Mouse (Mus musculus): ENCODE results near the gene Nrl. TPM values are rescaled to one million over a fixed set of nuclear protein-coding genes. Genes with fewer than 3 reads are reported as not detected.

Gene Nrl
- not detected in 2 replicates for polyA plus RNA-seq (2015; fragmentation: Nextera tagmentation; extraction: Ambion mirVana)

DNA sequence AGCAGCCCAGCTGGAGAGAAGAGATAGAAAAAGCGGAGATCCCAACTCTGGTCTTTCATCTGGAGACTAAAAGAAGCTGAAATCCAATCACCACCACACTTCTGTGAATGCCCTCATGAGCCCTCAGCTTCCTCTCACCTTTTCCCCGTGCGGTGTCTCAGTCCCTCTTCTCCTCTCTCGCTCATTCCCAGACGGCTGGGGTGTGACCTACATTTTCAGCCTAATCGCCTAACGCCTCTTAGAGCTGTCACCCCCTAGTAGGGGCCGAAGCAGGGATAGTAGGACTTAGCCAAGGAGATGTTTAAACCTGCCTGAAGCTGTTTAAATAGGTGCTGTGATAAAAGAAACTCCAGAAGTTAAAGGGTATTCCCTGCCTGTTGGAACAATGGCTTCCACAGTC lies at the start of gene Nrl:
Gene Nrl (minus strand): TSS at position 197 of the 400 bp plus-strand sequence.
- Histone ChIP-seq H3K4me1 (replicated peaks) (peaks cover 13% of the 10 kb centered on the region), H3K4me3 (replicated peaks) (no peak within 1 kb of the TSS), H3K9ac (no peak within 1 kb of the TSS), H3K27ac (replicated peaks) (no peak within 1 kb of the TSS), H3K36me3 (replicated peaks) (no peaks in the 10 kb centered on the region), H3K27me3 (peaks cover 80% of the 10 kb centered on the region), H3K4me2 (no peak within 1 kb of the TSS), H3K9me3 (replicated peaks) (no peaks in the 10 kb centered on the region)
- no peak for ATAC-seq (ENCODE audit: insufficient read depth)
- WGBS (ENCODE audit: insufficient replicate concordance) = 20% methylated on average over 8 of the region's 8 CpGs

DNA sequence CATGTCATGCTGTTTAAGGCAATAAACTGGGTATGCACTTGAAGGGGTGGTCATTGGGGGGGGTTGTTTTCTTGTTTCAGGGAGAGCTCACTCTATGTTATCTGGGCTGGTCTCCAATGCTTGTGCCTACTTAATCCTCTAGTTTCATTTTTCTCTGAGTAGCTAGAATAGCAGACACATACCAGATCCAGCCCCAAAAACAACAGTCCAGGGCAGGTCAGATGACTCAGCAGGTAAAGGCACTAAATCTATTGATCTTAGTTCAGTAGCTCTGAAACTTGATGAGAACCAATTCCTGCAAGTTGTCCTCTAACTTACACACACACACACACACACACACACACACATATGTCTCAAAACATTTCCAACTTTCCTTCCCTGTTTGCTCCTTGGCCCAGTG lies 47.0 kb upstream of the Nrl start:
- Histone ChIP-seq H3K27me3 (no peaks in the 10 kb centered on the region), H3K36me3 (replicated peaks) (peaks cover 40% of the 10 kb centered on the region), H3K4me1 (replicated peaks) (peaks cover 32% of the 10 kb centered on the region), H3K4me3 (replicated peaks) (no peak overlapping the region), H3K4me2 (no peak overlapping the region), H3K9me3 (replicated peaks) (no peaks in the 10 kb centered on the region), H3K27ac (replicated peaks) (peak overlapping the region; percentile 29; the same call in 1 of the 2 replicates), H3K9ac (no peak overlapping the region; the same call in 1 of the 2 replicates)
- ATAC-seq (ENCODE audit: insufficient read depth) = no peak

DNA sequence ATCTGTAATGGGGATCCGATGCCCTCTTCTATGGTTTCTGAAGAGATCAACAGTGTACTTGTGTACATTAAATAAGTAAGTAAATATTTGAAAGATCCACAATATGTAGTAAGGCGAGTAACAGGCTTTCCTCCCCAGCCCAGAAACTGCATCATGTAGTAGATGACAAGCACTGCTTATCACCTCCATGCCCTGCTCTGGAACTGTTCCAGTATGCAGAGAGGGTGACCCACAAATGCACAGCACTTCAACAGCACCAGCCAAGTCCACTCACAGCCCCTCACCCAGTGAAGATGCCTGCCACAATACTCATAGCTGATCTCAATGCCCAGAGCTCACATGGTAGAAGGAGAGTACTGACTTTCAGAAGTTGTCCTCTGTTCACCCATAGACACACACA lies 45.8 kb upstream of the Nrl start:
- no peak for ATAC-seq (ENCODE audit: insufficient read depth)
- Histone ChIP-seq H3K36me3 (replicated peaks) (peaks cover 52% of the 10 kb centered on the region), H3K27ac (replicated peaks) (no peak overlapping the region)

GRCm38 (mm10) chr14:55567496-55567895 lies 42.7 kb upstream of the Nrl start:
- H3K27ac ChIP-seq (replicated peaks) = no peak overlapping the region
- H3K4me2 ChIP-seq = no peak overlapping the region
- H3K36me3 ChIP-seq (replicated peaks) = peaks cover 83% of the 10 kb centered on the region
- H3K4me1 ChIP-seq (replicated peaks) = peaks cover 24% of the 10 kb centered on the region
- H3K4me3 ChIP-seq (replicated peaks) = no peak overlapping the region
- H3K27me3 ChIP-seq = no peaks in the 10 kb centered on the region
- no peaks in the 10 kb centered on the region for H3K9me3 ChIP-seq (replicated peaks)
- 82% methylated on average over 3 of the region's 3 CpGs for WGBS (ENCODE audit: insufficient replicate concordance)
- no peak overlapping the region for H3K9ac ChIP-seq
- no peak for ATAC-seq (ENCODE audit: insufficient read depth)

More for the DNA sequence above, 45.8 kb upstream of the Nrl start:
- H3K4me1 ChIP-seq (replicated peaks) = peaks cover 22% of the 10 kb centered on the region
- no peak overlapping the region for H3K9ac ChIP-seq
- no peaks in the 10 kb centered on the region for H3K27me3 ChIP-seq
- H3K4me3 ChIP-seq (replicated peaks) = no peak overlapping the region
- H3K9me3 ChIP-seq (replicated peaks) = no peaks in the 10 kb centered on the region
- no peak overlapping the region for H3K4me2 ChIP-seq
- WGBS (ENCODE audit: insufficient replicate concordance) = 73% methylated on average over 2 of the region's 2 CpGs

DNA sequence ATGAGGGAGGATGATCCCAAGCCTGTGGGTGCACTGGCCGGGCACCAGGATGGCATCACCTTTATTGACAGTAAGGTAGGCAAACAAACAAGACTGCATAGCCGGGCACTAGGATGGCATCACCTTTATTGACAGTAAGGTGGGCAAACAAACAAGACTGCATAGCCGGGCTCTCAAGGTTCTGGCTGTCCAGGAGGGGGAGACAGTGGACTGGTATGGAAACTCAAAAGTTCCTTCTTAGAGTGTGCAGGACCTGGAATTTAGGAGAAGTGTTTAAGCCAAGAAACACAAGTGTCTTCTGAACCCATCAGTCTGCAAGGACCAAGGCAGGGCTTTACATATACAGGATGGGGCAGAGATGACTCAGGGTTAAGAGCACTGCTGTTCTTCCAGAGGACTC lies 41.0 kb upstream of the Nrl start:
- Histone ChIP-seq H3K9ac (no peak overlapping the region), H3K4me3 (replicated peaks) (no peak overlapping the region), H3K36me3 (replicated peaks) (peaks cover 95% of the 10 kb centered on the region), H3K9me3 (replicated peaks) (no peaks in the 10 kb centered on the region), H3K4me1 (replicated peaks) (peaks cover 27% of the 10 kb centered on the region), H3K4me2 (no peak overlapping the region), H3K27ac (replicated peaks) (no peak overlapping the region), H3K27me3 (no peaks in the 10 kb centered on the region)
- ATAC-seq (ENCODE audit: insufficient read depth) = no peak
- 70% methylated on average over 3 of the region's 3 CpGs for WGBS (ENCODE audit: insufficient replicate concordance)

DNA sequence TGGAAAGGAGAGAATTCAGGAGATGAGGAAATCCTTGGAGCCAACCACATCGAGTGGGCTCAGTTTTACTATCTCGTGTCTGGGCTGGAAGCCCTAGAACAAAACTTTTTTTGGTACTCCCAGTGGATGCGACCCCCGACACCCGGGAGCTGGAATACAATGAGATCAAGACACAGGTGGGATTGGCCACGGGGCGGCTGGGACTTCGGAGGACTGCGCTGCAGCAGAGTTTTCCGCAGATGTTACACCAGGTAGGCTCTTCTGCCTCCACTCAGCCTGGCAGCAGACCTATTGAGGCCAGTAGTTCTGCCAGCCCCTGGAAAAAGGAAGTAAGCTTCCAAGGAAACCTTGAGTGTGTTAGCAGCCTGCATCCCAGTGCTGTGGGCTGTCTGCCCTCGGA lies 38.5 kb upstream of the Nrl start:
- peaks cover 71% of the 10 kb centered on the region for H3K36me3 ChIP-seq (replicated peaks)
- H3K4me1 ChIP-seq (replicated peaks) = peaks cover 31% of the 10 kb centered on the region
- no peaks in the 10 kb centered on the region for H3K27me3 ChIP-seq
- H3K4me3 ChIP-seq (replicated peaks) = no peak overlapping the region
- WGBS (ENCODE audit: insufficient replicate concordance) = 84% methylated on average over 11 of the region's 11 CpGs
- ATAC-seq (ENCODE audit: insufficient read depth) = no peak
- no peaks in the 10 kb centered on the region for H3K9me3 ChIP-seq (replicated peaks)
- H3K27ac ChIP-seq (replicated peaks) = no peak overlapping the region
- H3K4me2 ChIP-seq = no peak overlapping the region
- no peak overlapping the region for H3K9ac ChIP-seq

DNA sequence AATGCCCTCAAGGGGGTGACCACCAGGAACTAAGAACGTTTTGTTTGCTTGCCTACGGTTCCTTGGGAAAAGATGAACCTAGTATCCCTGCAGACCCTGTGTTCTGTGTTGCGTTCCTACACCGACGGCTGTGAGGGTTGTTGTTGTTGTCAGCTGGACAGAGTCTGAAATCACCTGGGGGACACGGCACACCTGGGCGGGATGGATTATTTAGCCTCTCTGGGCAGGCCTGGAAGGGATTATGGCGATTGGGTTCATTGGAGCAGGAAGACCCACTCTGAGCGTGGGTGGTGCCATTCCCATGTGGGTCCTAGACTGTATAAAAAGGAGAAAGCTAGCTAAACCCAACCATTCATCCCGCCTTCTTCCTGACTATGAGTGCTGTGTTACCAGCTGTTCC lies 37.1 kb upstream of the Nrl start:
- Histone ChIP-seq H3K9me3 (replicated peaks) (no peaks in the 10 kb centered on the region), H3K4me1 (replicated peaks) (peaks cover 45% of the 10 kb centered on the region), H3K27ac (replicated peaks) (0 out of 2 replicates have a peak overlapping the region, but pooled peaks have one; percentile 45), H3K27me3 (no peaks in the 10 kb centered on the region), H3K4me2 (peak overlapping the region; percentile 71), H3K36me3 (replicated peaks) (peaks cover 58% of the 10 kb centered on the region), H3K9ac (no peak overlapping the region), H3K4me3 (replicated peaks) (peak overlapping the region; percentile 84)
- 82% methylated on average over 10 of the region's 10 CpGs for WGBS (ENCODE audit: insufficient replicate concordance)
- no peak for ATAC-seq (ENCODE audit: insufficient read depth)

DNA sequence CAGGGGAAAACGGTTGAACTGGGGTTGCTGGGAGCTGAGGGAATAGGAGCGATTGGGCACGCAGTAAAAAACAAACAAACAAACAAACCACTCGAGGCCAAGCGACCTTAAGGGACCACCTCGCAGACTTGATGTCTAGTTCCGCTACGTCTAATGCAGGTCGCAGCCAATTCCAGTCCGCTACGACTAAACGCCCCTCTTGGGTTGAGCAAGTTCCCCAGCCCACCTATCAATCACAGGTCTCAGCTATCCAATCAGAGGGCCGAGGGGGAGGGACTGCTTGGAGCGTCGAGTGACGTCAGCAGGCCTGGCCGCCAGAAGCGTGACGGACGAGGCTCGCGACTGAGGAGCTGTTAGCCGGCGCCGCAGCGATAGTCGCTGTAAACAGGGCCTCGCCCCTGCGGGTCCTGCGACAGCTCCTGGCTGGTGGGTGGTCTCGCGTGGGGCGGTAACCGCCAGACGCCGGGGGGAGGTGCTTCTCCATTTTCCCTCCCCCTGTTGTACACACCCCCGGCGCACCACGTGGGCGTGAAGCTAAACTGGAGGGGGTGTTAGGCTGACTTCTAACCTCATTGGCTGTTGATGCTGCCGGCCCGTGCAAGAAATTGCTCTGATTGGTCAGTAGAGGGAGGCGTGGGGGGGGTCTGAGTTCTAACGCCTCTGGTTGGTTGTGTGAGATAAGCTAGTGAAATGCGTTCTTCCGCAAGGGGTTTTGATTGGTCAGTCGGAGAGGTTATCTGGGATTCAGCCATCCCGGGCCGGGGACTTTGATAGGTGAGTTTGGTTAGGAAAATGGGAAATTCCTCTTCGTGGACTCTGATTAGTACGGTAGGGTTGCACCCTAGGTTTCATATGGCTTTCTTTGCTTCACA lies 35.7 kb upstream of the Nrl start, which contains the start of gene A730061H03Rik:
Gene A730061H03Rik (minus strand): TSS at position 205 of the 872 bp plus-strand sequence.
- Histone ChIP-seq H3K27me3 (no peaks in the 10 kb centered on the region), H3K36me3 (replicated peaks) (peaks cover 44% of the 10 kb centered on the region), H3K9ac (peak within 1 kb of the TSS; percentile 95), H3K4me1 (replicated peaks) (peaks cover 58% of the 10 kb centered on the region), H3K4me2 (peak within 1 kb of the TSS; percentile 71), H3K27ac (replicated peaks) (peak within 1 kb of the TSS; percentile 100), H3K4me3 (replicated peaks) (peak within 1 kb of the TSS; percentile 84), H3K9me3 (replicated peaks) (no peaks in the 10 kb centered on the region)
- ATAC-seq (ENCODE audit: insufficient read depth) = peak; percentile 88
- under 1% methylated on average over 51 of the region's 51 CpGs for WGBS (ENCODE audit: insufficient replicate concordance)

DNA sequence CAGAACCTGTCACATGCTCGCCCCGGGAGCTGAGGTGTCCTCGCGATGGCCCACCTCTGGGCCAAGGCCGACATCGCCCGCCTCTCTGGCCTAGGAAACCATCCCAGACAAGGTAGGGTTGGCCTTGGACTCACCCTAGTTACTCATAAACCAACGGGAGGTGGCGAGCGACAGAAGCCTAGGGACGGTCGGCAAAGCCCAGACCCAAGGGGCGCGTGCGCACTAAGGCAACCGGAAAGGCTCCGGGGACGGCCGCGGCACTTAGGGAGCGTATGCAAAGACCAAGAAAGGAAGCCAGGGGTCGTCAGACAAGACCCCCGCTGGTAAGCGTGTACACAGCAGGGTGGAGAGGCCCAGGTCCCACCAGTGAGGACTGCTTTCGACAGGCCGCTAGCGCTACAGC lies 35.0 kb upstream of the Nrl start, which contains the start of gene Dcaf11:
Gene Dcaf11 (plus strand): TSS at position 208 of the 403 bp plus-strand sequence.
- H3K9me3 ChIP-seq (replicated peaks) = no peaks in the 10 kb centered on the region
- H3K36me3 ChIP-seq (replicated peaks) = peaks cover 37% of the 10 kb centered on the region
- H3K27ac ChIP-seq (replicated peaks) = peak within 1 kb of the TSS; percentile 100
- H3K4me3 ChIP-seq (replicated peaks) = peak within 1 kb of the TSS; percentile 84
- peak; percentile 78 for ATAC-seq (ENCODE audit: insufficient read depth)
- under 1% methylated on average over 27 of the region's 27 CpGs for WGBS (ENCODE audit: insufficient replicate concordance)
- no peaks in the 10 kb centered on the region for H3K27me3 ChIP-seq
- H3K9ac ChIP-seq = peak within 1 kb of the TSS; percentile 95
- H3K4me2 ChIP-seq = peak within 1 kb of the TSS; percentile 71
- peaks cover 59% of the 10 kb centered on the region for H3K4me1 ChIP-seq (replicated peaks)

DNA sequence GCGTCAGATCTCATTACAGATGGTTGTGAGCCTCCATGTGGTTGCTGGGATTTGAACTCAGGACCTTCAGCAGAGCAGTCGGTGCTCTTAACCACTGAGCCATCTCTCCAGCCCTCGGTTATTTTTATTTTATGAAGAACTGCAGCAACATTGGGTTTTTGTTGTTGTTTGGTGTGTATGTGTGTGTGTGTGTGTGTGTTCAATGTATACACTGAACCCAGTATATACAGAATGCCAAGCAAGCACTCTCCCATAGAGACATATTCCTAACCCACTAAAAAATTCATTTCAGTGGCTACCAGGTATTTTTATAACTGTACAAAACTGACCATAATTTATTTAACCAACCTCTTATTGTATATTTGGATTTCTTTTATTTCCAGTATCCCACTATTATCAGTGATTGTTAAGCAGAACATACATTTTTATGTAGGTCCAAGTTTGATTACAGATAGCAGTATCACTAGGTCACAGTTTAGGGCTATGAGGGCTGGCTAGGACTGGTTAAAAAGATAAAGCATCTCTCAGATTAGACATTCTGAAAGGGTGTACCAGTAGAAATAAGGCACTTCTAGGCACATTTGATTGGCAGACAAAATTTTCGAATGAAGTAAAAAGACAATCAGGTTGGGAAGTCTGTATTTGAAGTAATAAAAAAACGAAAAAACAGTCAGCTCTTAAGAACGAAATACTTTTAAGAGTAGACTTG lies 34.1 kb upstream of the Nrl start:
- Histone ChIP-seq H3K4me2 (peak overlapping the region; percentile 71), H3K4me1 (replicated peaks) (peaks cover 64% of the 10 kb centered on the region), H3K9me3 (replicated peaks) (no peaks in the 10 kb centered on the region), H3K4me3 (replicated peaks) (peak overlapping the region; percentile 84), H3K27ac (replicated peaks) (peak overlapping the region; percentile 100), H3K27me3 (no peaks in the 10 kb centered on the region), H3K36me3 (replicated peaks) (peaks cover 28% of the 10 kb centered on the region), H3K9ac (peak overlapping the region; percentile 95; the same call in 1 of the 2 replicates)
- WGBS (ENCODE audit: insufficient replicate concordance) = 30% methylated on average over 6 of the region's 6 CpGs
- no peak for ATAC-seq (ENCODE audit: insufficient read depth)

- H3K4me3 ChIP-seq (replicated peaks) = no peak overlapping the region
- H3K4me1 ChIP-seq (replicated peaks) = peaks cover 60% of the 10 kb centered on the region
- H3K9ac ChIP-seq = no peak overlapping the region
- H3K36me3 ChIP-seq (replicated peaks) = peaks cover 15% of the 10 kb centered on the region
- peak overlapping the region; percentile 100 for H3K27ac ChIP-seq (replicated peaks)
- ATAC-seq (ENCODE audit: insufficient read depth) = no peak
- 77% methylated on average over 3 of the region's 3 CpGs for whole genome bisulfite sequencing (ENCODE audit: insufficient replicate concordance)
- H3K9me3 ChIP-seq (replicated peaks) = no peaks in the 10 kb centered on the region
- H3K27me3 ChIP-seq = no peaks in the 10 kb centered on the region
- no peak overlapping the region for H3K4me2 ChIP-seq
These were observed 32.8 kb upstream of the Nrl start for GRCm38 (mm10) chr14:55557587-55557986.

All from liver, embryonic 15.5 days (tissue).